Mouse (Mus musculus): ENCODE measurements around the gene Gngt2. TPM values are rescaled to one million over a fixed set of nuclear protein-coding genes. Genes with fewer than 3 reads are reported as not detected.

Gngt2 gene
- polyA plus RNA-seq, 1 experiment from 2014 or later, result 9.2 TPM

DNA sequence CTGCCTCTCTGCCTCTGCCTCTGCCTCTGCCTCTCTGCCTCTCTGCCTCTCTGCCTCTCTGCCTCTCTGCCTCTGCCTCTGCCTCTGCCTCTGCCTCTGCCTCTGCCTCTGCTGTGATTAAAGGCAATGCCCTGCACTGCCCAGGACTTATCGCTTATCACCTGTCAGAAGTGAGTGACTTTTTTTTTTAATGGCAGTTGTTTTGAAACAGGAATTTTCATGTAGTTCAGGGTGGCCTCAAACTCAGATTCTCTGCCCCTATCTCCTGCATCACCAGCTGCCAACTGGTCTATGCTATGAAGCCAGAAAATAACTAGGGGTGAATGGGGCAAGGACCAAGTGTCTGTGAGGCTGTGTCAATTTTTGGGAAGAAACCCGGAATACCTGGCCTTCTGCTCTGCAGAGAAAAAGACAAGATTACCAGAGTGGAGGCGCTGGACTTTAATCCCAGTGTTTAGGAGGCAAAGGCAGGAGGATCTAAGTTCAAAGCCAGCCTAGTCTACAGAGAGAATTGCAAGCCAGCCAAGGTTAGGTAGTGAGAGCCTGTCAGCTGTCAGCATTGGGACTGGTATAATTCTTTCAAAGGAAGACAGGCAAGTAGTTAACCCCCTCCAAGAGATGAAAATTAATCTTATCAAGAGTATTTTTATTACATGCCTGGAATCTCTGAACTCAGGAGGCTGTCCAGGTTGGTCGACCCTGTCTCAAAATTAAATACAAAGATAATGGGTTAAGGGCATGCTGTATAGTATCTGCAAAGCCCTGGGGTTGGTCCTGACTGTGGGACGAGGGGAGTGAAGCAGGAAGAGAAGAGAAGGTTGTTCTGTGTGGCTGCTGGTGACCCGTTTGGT, 10.5 kb upstream of the Gngt2 start:
- 59% methylated on average over 6 of the region's 6 CpGs for WGBS
- H3K27me3 ChIP-seq (ENCODE audit: control insufficient read depth, insufficient read depth, low read length), result peaks cover 47% of the 10 kb centered on the region

GRCm38 (mm10) chr11:95827168-95827447, 9.9 kb upstream of the Gngt2 start:
- peaks cover 9% of the 10 kb centered on the region; the same call in 1 of the 2 replicates for H3K4me1 ChIP-seq (ENCODE audit: control insufficient read depth, insufficient read depth, low read length)
- H3K9me3 ChIP-seq (replicated peaks; ENCODE audit: control insufficient read depth, low read length), result no peaks in the 10 kb centered on the region
- ATAC-seq (replicated peaks; ENCODE audit: insufficient number of reproducible peaks, low FRiP score, low TSS enrichment, low read depth), result no peak

More for the DNA sequence above, 10.5 kb upstream of the Gngt2 start:
- H3K9me3 ChIP-seq (replicated peaks; ENCODE audit: control insufficient read depth, low read length), result no peaks in the 10 kb centered on the region
- no peak overlapping the region for H3K4me3 ChIP-seq (ENCODE audit: low read depth, low read length)
- ATAC-seq (replicated peaks; ENCODE audit: insufficient number of reproducible peaks, low FRiP score, low TSS enrichment, low read depth) (no peak), DNase-seq (ENCODE audit: low spot score) (no peak)
- no peak overlapping the region for H3K27ac ChIP-seq (replicated peaks; ENCODE audit: low read depth, low read length)
- H3K4me2 ChIP-seq (ENCODE audit: low read depth, low read length), result no peak overlapping the region
- no peak overlapping the region for H3K9ac ChIP-seq (replicated peaks; ENCODE audit: low read length)
- H3K4me1 ChIP-seq (ENCODE audit: control insufficient read depth, insufficient read depth, low read length), result peaks cover 9% of the 10 kb centered on the region; the same call in 1 of the 2 replicates
- H3K36me3 ChIP-seq (replicated peaks; ENCODE audit: control insufficient read depth, insufficient read depth, low read depth, low read length), result no peaks in the 10 kb centered on the region

GRCm38 (mm10) chr11:95827464-95828085, 9.4 kb upstream of the Gngt2 start:
- Histone ChIP-seq H3K4me3 (ENCODE audit: low read depth, low read length) (no peak overlapping the region), H3K9ac (replicated peaks; ENCODE audit: low read length) (no peak overlapping the region), H3K4me1 (ENCODE audit: control insufficient read depth, insufficient read depth, low read length) (peaks cover 9% of the 10 kb centered on the region; the same call in 1 of the 2 replicates), H3K27ac (replicated peaks; ENCODE audit: low read depth, low read length) (no peak overlapping the region), H3K27me3 (ENCODE audit: control insufficient read depth, insufficient read depth, low read length) (peaks cover 57% of the 10 kb centered on the region), H3K36me3 (replicated peaks; ENCODE audit: control insufficient read depth, insufficient read depth, low read depth, low read length) (no peaks in the 10 kb centered on the region), H3K4me2 (ENCODE audit: low read depth, low read length) (no peak overlapping the region), H3K9me3 (replicated peaks; ENCODE audit: control insufficient read depth, low read length) (no peaks in the 10 kb centered on the region)
- ATAC-seq (replicated peaks; ENCODE audit: insufficient number of reproducible peaks, low FRiP score, low TSS enrichment, low read depth) (no peak), DNase-seq (ENCODE audit: low spot score) (peak; percentile 82)
- 16% methylated on average over 3 of the region's 3 CpGs for WGBS

More at GRCm38 (mm10) chr11:95827168-95827447, 9.9 kb upstream of the Gngt2 start:
- Histone ChIP-seq H3K27me3 (ENCODE audit: control insufficient read depth, insufficient read depth, low read length) (peaks cover 53% of the 10 kb centered on the region), H3K4me3 (ENCODE audit: low read depth, low read length) (no peak overlapping the region), H3K9ac (replicated peaks; ENCODE audit: low read length) (no peak overlapping the region), H3K27ac (replicated peaks; ENCODE audit: low read depth, low read length) (no peak overlapping the region), H3K4me2 (ENCODE audit: low read depth, low read length) (no peak overlapping the region), H3K36me3 (replicated peaks; ENCODE audit: control insufficient read depth, insufficient read depth, low read depth, low read length) (no peaks in the 10 kb centered on the region)
- whole genome bisulfite sequencing, result 38% methylated on average over 3 of the region's 3 CpGs
- DNase-seq (ENCODE audit: low spot score), result no peak

GRCm38 (mm10) chr11:95828181-95828964, 8.6 kb upstream of the Gngt2 start:
- Histone ChIP-seq H3K4me2 (ENCODE audit: low read depth, low read length) (no peak overlapping the region), H3K9ac (replicated peaks; ENCODE audit: low read length) (no peak overlapping the region), H3K4me1 (ENCODE audit: control insufficient read depth, insufficient read depth, low read length) (peaks cover 9% of the 10 kb centered on the region; the same call in 1 of the 2 replicates), H3K4me3 (ENCODE audit: low read depth, low read length) (no peak overlapping the region), H3K27ac (replicated peaks; ENCODE audit: low read depth, low read length) (no peak overlapping the region), H3K36me3 (replicated peaks; ENCODE audit: control insufficient read depth, insufficient read depth, low read depth, low read length) (no peaks in the 10 kb centered on the region), H3K9me3 (replicated peaks; ENCODE audit: control insufficient read depth, low read length) (no peaks in the 10 kb centered on the region), H3K27me3 (ENCODE audit: control insufficient read depth, insufficient read depth, low read length) (peaks cover 62% of the 10 kb centered on the region)
- WGBS, result 79% methylated on average over 11 of the region's 11 CpGs
- DNase-seq (ENCODE audit: low spot score), result no peak
- ATAC-seq (replicated peaks; ENCODE audit: insufficient number of reproducible peaks, low FRiP score, low TSS enrichment, low read depth), result no peak

DNA sequence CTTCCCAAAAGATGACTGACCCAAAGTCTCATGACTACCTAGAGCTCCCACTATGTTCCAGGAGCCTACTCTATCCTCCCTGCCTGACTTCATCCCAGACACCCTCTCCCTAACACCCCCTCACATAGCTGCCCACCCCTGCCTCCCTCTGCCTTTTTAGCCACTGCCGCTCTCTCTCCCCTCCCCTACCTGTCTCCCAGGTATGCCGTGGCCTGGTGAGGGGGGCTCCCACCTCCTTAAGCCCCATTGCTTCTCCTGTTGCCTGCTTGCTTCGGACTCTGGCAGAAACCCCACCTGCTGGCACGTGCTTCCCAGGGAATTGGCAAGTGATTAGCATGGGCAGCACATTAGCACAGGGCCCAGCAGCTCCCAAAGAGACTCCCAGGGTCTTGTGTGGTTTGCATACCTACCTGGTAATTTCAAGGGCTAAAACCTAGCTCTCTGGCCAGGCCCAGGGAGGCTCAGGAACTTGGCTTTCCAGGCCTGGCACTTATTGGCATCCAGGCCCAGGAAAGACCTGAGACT, 7.4 kb upstream of the Gngt2 start:
- no peaks in the 10 kb centered on the region for H3K36me3 ChIP-seq (replicated peaks; ENCODE audit: control insufficient read depth, insufficient read depth, low read depth, low read length)
- H3K4me2 ChIP-seq (ENCODE audit: low read depth, low read length), result no peak overlapping the region
- DNase-seq (ENCODE audit: low spot score) (no peak), ATAC-seq (replicated peaks; ENCODE audit: insufficient number of reproducible peaks, low FRiP score, low TSS enrichment, low read depth) (no peak)
- WGBS, result 22% methylated on average over 4 of the region's 4 CpGs
- H3K27me3 ChIP-seq (ENCODE audit: control insufficient read depth, insufficient read depth, low read length), result peaks cover 73% of the 10 kb centered on the region
- H3K4me3 ChIP-seq (ENCODE audit: low read depth, low read length), result no peak overlapping the region
- H3K4me1 ChIP-seq (ENCODE audit: control insufficient read depth, insufficient read depth, low read length), result peaks cover 12% of the 10 kb centered on the region
- no peaks in the 10 kb centered on the region for H3K9me3 ChIP-seq (replicated peaks; ENCODE audit: control insufficient read depth, low read length)
- no peak overlapping the region for H3K9ac ChIP-seq (replicated peaks; ENCODE audit: low read length)
- H3K27ac ChIP-seq (replicated peaks; ENCODE audit: low read depth, low read length), result no peak overlapping the region

GRCm38 (mm10) chr11:95830411-95831275, 6.4 kb upstream of the Gngt2 start:
- whole genome bisulfite sequencing, result 2% methylated on average over 80 of the region's 80 CpGs
- H3K27me3 ChIP-seq (ENCODE audit: control insufficient read depth, insufficient read depth, low read length), result peaks cover 75% of the 10 kb centered on the region
- no peaks in the 10 kb centered on the region for H3K36me3 ChIP-seq (replicated peaks; ENCODE audit: control insufficient read depth, insufficient read depth, low read depth, low read length)
- H3K4me1 ChIP-seq (ENCODE audit: control insufficient read depth, insufficient read depth, low read length), result peaks cover 12% of the 10 kb centered on the region
- H3K9ac ChIP-seq (replicated peaks; ENCODE audit: low read length), result peak overlapping the region; percentile 13; the same call in 1 of the 2 replicates
- H3K27ac ChIP-seq (replicated peaks; ENCODE audit: low read depth, low read length), result no peak overlapping the region
- DNase-seq (ENCODE audit: low spot score) (peak; percentile 24), ATAC-seq (replicated peaks; ENCODE audit: insufficient number of reproducible peaks, low FRiP score, low TSS enrichment, low read depth) (no peak)
- peak overlapping the region; percentile 27 for H3K4me3 ChIP-seq (ENCODE audit: low read depth, low read length)
- no peaks in the 10 kb centered on the region for H3K9me3 ChIP-seq (replicated peaks; ENCODE audit: control insufficient read depth, low read length)
- H3K4me2 ChIP-seq (ENCODE audit: low read depth, low read length), result peak overlapping the region; percentile 29

GRCm38 (mm10) chr11:95831276-95831619, 5.8 kb upstream of the Gngt2 start:
- DNase-seq (ENCODE audit: low spot score) (peak; percentile 29), ATAC-seq (replicated peaks; ENCODE audit: insufficient number of reproducible peaks, low FRiP score, low TSS enrichment, low read depth) (no peak)
- peaks cover 12% of the 10 kb centered on the region for H3K4me1 ChIP-seq (ENCODE audit: control insufficient read depth, insufficient read depth, low read length)
- WGBS, result 9% methylated on average over 10 of the region's 10 CpGs
- H3K9me3 ChIP-seq (replicated peaks; ENCODE audit: control insufficient read depth, low read length), result no peaks in the 10 kb centered on the region
- no peak overlapping the region for H3K9ac ChIP-seq (replicated peaks; ENCODE audit: low read length)
- peak overlapping the region; percentile 27 for H3K4me3 ChIP-seq (ENCODE audit: low read depth, low read length)
- no peaks in the 10 kb centered on the region for H3K36me3 ChIP-seq (replicated peaks; ENCODE audit: control insufficient read depth, insufficient read depth, low read depth, low read length)
- H3K4me2 ChIP-seq (ENCODE audit: low read depth, low read length), result no peak overlapping the region; the same call in none of the 2 replicates
- peaks cover 79% of the 10 kb centered on the region for H3K27me3 ChIP-seq (ENCODE audit: control insufficient read depth, insufficient read depth, low read length)
- no peak overlapping the region for H3K27ac ChIP-seq (replicated peaks; ENCODE audit: low read depth, low read length)

All from embryonic facial prominence, embryonic 11.5 days (tissue).